Mouse (Mus musculus) heart, embryonic 14.5 days (tissue): Measurements from ENCODE around the gene A730061H03Rik. TPM values are rescaled to one million over a fixed set of nuclear protein-coding genes. Genes with fewer than 3 reads are reported as not detected.

Source experiments
- ATAC-seq: fragments of 200-750 bp; cut with Nextera tagmentation; 2 replicates; pipeline ENCODE4 v1.8.0; 2017; ENCODE audit warnings: low read depth, moderate TSS enrichment; ENCODE audit not compliant: insufficient number of reproducible peaks, insufficient read depth, low FRiP score
- H3K27ac ChIP-seq, 2 experiments: fragments of 200-500 bp in 1 of 2; fragments of 300-500 bp in 1 of 2; sonication (generic) in 1 of 2; replicated peaks in 1 of 2; 2 replicates each; pipeline ENCODE4 v1.5.1; 2012 to 2014; ENCODE audit warnings: low read depth in 2 of 2, low read length in 2 of 2, control low read depth in 1 of 2, mild to moderate bottlenecking in 1 of 2, mixed read lengths in 1 of 2; ENCODE audit not compliant: control insufficient read depth in 1 of 2, insufficient read depth in 1 of 2
- H3K27me3 ChIP-seq: fragments of 300-500 bp; sonication (generic); 2 replicates; pipeline ENCODE4 v1.6.1; 2014; ENCODE audit warnings: mild to moderate bottlenecking, low read length, control low read depth; ENCODE audit not compliant: control insufficient read depth, insufficient read depth
- H3K36me3 ChIP-seq: fragments of 300-500 bp; sonication (generic); 2 replicates; pipeline ENCODE4 v1.6.1; 2014; ENCODE audit warnings: mild to moderate bottlenecking, control low read depth, low read length, mixed read lengths; ENCODE audit not compliant: control insufficient read depth, insufficient read depth
- H3K4me1 ChIP-seq, 2 experiments: fragments of 200-500 bp in 1 of 2; fragments of 300-500 bp in 1 of 2; sonication (generic) in 1 of 2; 2 replicates each; pipeline ENCODE4 v1.6.1; 2012 to 2014; ENCODE audit warnings: low read length in 2 of 2, control low read depth in 1 of 2, mixed read lengths in 1 of 2; ENCODE audit not compliant: control insufficient read depth in 2 of 2, insufficient read depth in 2 of 2
- H3K4me2 ChIP-seq: fragments of 300-500 bp; sonication (generic); 2 replicates; pipeline ENCODE4 v1.6.1; 2014; ENCODE audit warnings: mild to moderate bottlenecking, low read length
- H3K4me3 ChIP-seq, 2 experiments: fragments of 200-500 bp in 1 of 2; fragments of 300-500 bp in 1 of 2; sonication (generic) in 1 of 2; 2 replicates each; pipeline ENCODE4 v1.5.1; 2012 to 2014; ENCODE audit warnings: low read length in 2 of 2, mild to moderate bottlenecking in 2 of 2, control low read depth in 1 of 2, low read depth in 1 of 2, moderate library complexity in 1 of 2; ENCODE audit not compliant: control insufficient read depth in 1 of 2, insufficient read depth in 1 of 2
- H3K9ac ChIP-seq: fragments of 300-500 bp; sonication (generic); 2 replicates; pipeline ENCODE4 v1.6.1; 2014; ENCODE audit warnings: mild to moderate bottlenecking, low read length
- H3K9me3 ChIP-seq: fragments of 300-500 bp; sonication (generic); 2 replicates; pipeline ENCODE4 v1.6.1; 2016; ENCODE audit warnings: low read length, control low read depth; ENCODE audit not compliant: control insufficient read depth
- WGBS: fragments of 180-500 bp; shearing (Covaris S2); extraction: QIAGEN DNeasy Blood & Tissue Kit; methylation state at CpG from one replicate; pipeline ENCODE4 v1.1.7; 2014; 5-methylcytosine and 5-hydroxymethylcytosine counted together
- polyA plus RNA-seq: library from polyadenylated mRNA; unstranded; fragments of >200 nt; fragmentation: Nextera tagmentation; extraction: Ambion mirVana; gene quantifications from 2 replicates; pipeline ENCODE4 v1.2.1, GENCODE M21; 2014

The A730061H03Rik gene
- polyA plus RNA-seq, 1 experiment from 2014 or later: not detected

GRCm38 (mm10) chr14:55542268-55542667, 17.9 kb downstream of the A730061H03Rik start:
- H3K4me3 ChIP-seq: no peak overlapping the region
- no peak overlapping the region for H3K4me2 ChIP-seq
- no peak overlapping the region for H3K9ac ChIP-seq
- peaks cover 48% of the 10 kb centered on the region for H3K36me3 ChIP-seq
- H3K4me1 ChIP-seq: peaks cover 7 to 14% of the 10 kb centered on the region in 2 experiments; a peak in 3 of 4 replicates
- H3K9me3 ChIP-seq: no peaks in the 10 kb centered on the region
- 94% methylated on average over 12 of the region's 12 CpGs for WGBS
- ATAC-seq: no peak
- H3K27ac ChIP-seq: no peak overlapping the region
- no peaks in the 10 kb centered on the region for H3K27me3 ChIP-seq

DNA sequence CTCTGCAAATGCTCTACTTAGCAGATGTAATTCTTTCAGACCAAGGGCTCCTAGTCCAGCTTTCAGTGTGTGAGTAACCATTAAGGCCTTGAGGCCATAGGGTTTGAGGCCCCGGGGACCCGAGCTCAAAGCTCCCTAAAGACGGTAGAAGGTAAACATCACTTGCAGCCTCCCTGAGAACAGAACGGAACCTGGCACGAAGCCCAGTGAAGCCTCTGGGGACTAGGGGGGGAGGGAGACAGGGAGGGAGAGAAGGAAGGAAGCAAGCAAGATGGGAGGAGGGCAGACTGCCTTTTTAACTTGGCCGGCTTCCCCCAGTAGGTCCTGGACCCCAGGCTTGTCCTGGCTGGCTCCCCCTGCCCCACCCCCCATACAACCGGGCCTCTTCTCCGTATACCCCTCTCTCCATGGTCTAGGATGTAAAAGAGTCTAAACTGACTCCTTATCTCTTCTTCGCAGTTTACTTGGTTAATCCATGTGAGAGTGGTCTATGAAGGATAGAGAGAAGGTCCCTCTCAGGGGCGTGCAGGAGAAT, 19.4 kb downstream of the A730061H03Rik start:
- WGBS: 2% methylated on average over 10 of the region's 10 CpGs
- Histone ChIP-seq H3K4me3 (peak overlapping the region; percentile 52), H3K27me3 (no peaks in the 10 kb centered on the region), H3K36me3 (peaks cover 34% of the 10 kb centered on the region), H3K9me3 (no peaks in the 10 kb centered on the region), H3K27ac (peak overlapping the region; percentile 76 to 83), H3K4me2 (peak overlapping the region; percentile 68), H3K9ac (peak overlapping the region; percentile 75), H3K4me1 (peaks cover 7 to 14% of the 10 kb centered on the region in 2 experiments; a peak in 3 of 4 replicates)
- ATAC-seq: 0 out of 2 replicates have a peak, but pooled peaks have one; percentile 18

DNA sequence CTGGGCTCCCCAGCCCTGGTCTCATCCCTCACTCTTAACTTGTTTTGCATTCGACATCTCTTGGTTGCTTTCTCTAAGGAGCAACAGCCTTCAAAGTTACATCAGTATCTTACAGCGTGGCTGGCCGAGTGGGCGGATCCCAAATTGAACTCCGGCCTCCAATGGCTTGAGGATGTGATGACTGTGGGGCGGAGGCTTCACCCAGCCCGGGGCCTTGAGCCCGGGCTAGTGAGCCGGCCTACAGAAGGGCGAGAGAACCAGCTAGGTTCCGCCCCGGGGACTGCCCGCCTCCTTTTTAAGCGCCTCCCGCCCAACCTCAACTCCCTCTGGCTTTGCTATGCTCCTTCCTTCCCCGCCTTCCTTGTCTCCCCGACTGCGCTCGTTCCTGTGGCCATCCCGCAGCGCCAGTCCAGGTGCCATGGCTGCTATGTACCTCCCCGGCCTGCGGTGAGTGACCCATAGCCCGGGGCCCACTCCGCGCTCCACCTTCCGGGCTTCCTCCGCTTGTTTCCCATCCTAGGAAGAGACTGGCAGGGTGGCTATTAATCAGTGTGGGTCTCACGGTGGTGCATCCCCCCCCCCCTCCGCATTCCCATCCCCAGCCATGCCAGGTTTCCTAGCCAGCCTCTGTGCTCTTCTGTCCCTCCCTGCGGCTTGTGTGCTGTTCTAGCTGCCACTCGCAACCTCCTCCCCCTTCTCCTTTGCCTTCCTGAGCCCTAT, 20.0 kb downstream of the A730061H03Rik start, which contains the start of gene Pck2:
Gene Pck2, plus strand, starts transcription at position 200 of the 720 bp plus-strand sequence.
- no peaks in the 10 kb centered on the region for H3K9me3 ChIP-seq
- H3K9ac ChIP-seq: peak within 1 kb of the TSS; percentile 75
- peaks cover 28% of the 10 kb centered on the region for H3K36me3 ChIP-seq
- H3K27me3 ChIP-seq: no peaks in the 10 kb centered on the region
- peaks cover 7 to 14% of the 10 kb centered on the region in 2 experiments; a peak in 3 of 4 replicates for H3K4me1 ChIP-seq
- H3K27ac ChIP-seq: peak within 1 kb of the TSS; percentile 76 to 83
- peak within 1 kb of the TSS; percentile 52 for H3K4me3 ChIP-seq
- ATAC-seq: peak; percentile 86
- WGBS: under 1% methylated on average over 30 of the region's 32 CpGs
- H3K4me2 ChIP-seq: peak within 1 kb of the TSS; percentile 68

- Histone ChIP-seq H3K4me1 (peaks cover 4 to 10% of the 10 kb centered on the region in 2 experiments; a peak in 3 of 4 replicates), H3K9ac (no peak overlapping the region), H3K4me3 (no peak overlapping the region), H3K9me3 (no peaks in the 10 kb centered on the region), H3K27ac (no peak overlapping the region), H3K27me3 (no peaks in the 10 kb centered on the region), H3K4me2 (no peak overlapping the region), H3K36me3 (no peaks in the 10 kb centered on the region)
- 35% methylated on average over 6 of the region's 6 CpGs for WGBS
- ATAC-seq: no peak
Measured at GRCm38 (mm10) chr14:55536116-55536745, 24.0 kb downstream of the A730061H03Rik start.

- Histone ChIP-seq H3K9ac (no peak overlapping the region), H3K9me3 (no peaks in the 10 kb centered on the region), H3K27me3 (peaks cover 26% of the 10 kb centered on the region), H3K27ac (no peak overlapping the region), H3K4me1 (peaks cover 5 to 11% of the 10 kb centered on the region in 2 experiments; a peak in 3 of 4 replicates), H3K4me3 (no peak overlapping the region), H3K36me3 (no peaks in the 10 kb centered on the region), H3K4me2 (no peak overlapping the region)
- no peak for ATAC-seq
- 20% methylated on average over 3 of the region's 3 CpGs for WGBS
Measured at GRCm38 (mm10) chr14:55527940-55528339, 32.3 kb downstream of the A730061H03Rik start.

DNA sequence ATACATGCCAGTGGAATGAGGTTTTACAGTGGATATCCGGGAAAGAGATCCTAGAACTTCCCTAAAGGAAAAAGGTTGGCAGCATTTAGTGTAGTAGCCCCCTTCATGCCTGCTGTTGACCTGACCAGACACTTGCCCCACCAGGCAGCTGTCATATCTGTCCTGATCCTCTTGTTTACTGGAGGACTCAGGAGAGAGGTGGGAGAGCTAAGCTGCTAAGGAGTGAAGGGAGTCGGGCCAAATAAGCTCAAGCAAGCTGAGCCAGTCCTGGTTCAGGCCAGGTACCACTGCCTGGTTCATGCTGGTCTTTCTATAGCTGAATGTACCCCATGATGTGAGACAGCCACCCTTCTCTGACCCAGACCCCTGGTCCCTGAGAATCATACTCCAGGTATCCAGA, 33.5 kb downstream of the A730061H03Rik start:
- H3K4me1 ChIP-seq: peaks cover 5 to 11% of the 10 kb centered on the region in 2 experiments; a peak in 3 of 4 replicates
- 60% methylated on average over 2 of the region's 2 CpGs for WGBS

GRCm38 (mm10) chr14:55524785-55525184, 35.4 kb downstream of the A730061H03Rik start, which contains the start of gene Nrl:
Nrl (minus strand) TSS chr14:55524981.
- Histone ChIP-seq H3K27me3 (peaks cover 53% of the 10 kb centered on the region), H3K9ac (no peak within 1 kb of the TSS), H3K36me3 (no peaks in the 10 kb centered on the region), H3K4me2 (no peak within 1 kb of the TSS), H3K4me3 (no peak within 1 kb of the TSS), H3K27ac (no peak within 1 kb of the TSS), H3K9me3 (no peaks in the 10 kb centered on the region), H3K4me1 (peaks cover 7 to 11% of the 10 kb centered on the region in 2 experiments; a peak in 3 of 4 replicates)
- 5% methylated on average over 8 of the region's 8 CpGs for WGBS
- ATAC-seq: no peak

More for the DNA sequence above, 33.5 kb downstream of the A730061H03Rik start:
- Histone ChIP-seq H3K9ac (no peak overlapping the region), H3K9me3 (no peaks in the 10 kb centered on the region), H3K4me3 (no peak overlapping the region), H3K4me2 (no peak overlapping the region), H3K36me3 (no peaks in the 10 kb centered on the region), H3K27ac (no peak overlapping the region), H3K27me3 (peaks cover 39% of the 10 kb centered on the region)
- no peak for ATAC-seq
